Mouse (Mus musculus) neural tube, embryonic 13.5 days (tissue): ENCODE measurements at regions not wholly inside any gene's neighbourhood (a gene's known extent, or its start where the extent isn't known, plus 50 kb on each side); places are given as distances from the start of the nearest gene placed in this dataset.
A peak's percentile ranks its signal among the peaks of the same experiment; 100 is the strongest.
"Not testable (repeated sequence)": the region's sequence is repeated elsewhere in the genome, so short reads cannot be mapped to it uniquely, and the experiment has no call there.

Experiments
- ATAC-seq: fragments of 200-750 bp; cut with Nextera tagmentation; 2 replicates; pipeline ENCODE4 v1.8.0; 2017; ENCODE audit warnings: low read depth, mild to moderate bottlenecking, moderate TSS enrichment, moderate library complexity
- H3K27ac ChIP-seq: fragments of 300-500 bp; sonication (generic); replicated peaks from 2 replicates; pipeline ENCODE4 v1.5.1; 2015; ENCODE audit warnings: moderate library complexity, mild to moderate bottlenecking, inconsistent platforms
- H3K27me3 ChIP-seq: fragments of 300-500 bp; sonication (generic); 2 replicates; pipeline ENCODE4 v1.6.1; 2015; ENCODE audit warnings: mild to moderate bottlenecking, inconsistent platforms
- H3K36me3 ChIP-seq: fragments of 300-500 bp; sonication (generic); 2 replicates; pipeline ENCODE4 v1.6.1; 2015; ENCODE audit warnings: mild to moderate bottlenecking, inconsistent platforms
- H3K4me1 ChIP-seq: fragments of 300-500 bp; sonication (generic); replicated peaks from 2 replicates; pipeline ENCODE4 v1.6.1; 2015; ENCODE audit warnings: inconsistent platforms
- H3K4me2 ChIP-seq: fragments of 300-500 bp; sonication (generic); 2 replicates; pipeline ENCODE4 v1.6.1; 2015; ENCODE audit warnings: inconsistent platforms, mild to moderate bottlenecking, moderate library complexity
- H3K4me3 ChIP-seq: fragments of 300-500 bp; sonication (generic); 2 replicates; pipeline ENCODE4 v1.5.1; 2015; ENCODE audit warnings: mild to moderate bottlenecking, inconsistent platforms
- H3K9ac ChIP-seq: fragments of 300-500 bp; sonication (generic); 2 replicates; pipeline ENCODE4 v1.6.1; 2015; ENCODE audit warnings: moderate library complexity, mild to moderate bottlenecking, inconsistent platforms
- H3K9me3 ChIP-seq: fragments of 300-500 bp; sonication (generic); 2 replicates; pipeline ENCODE4 v1.6.1; 2016; ENCODE audit warnings: inconsistent platforms
- WGBS: fragments of 180-500 bp; shearing (Covaris S2); methylation state at CpG from one replicate; pipeline ENCODE4 v1.1.7; 2015; 5-methylcytosine and 5-hydroxymethylcytosine counted together

GRCm38 (mm10) chr1:137254634-137255033, 294.4 kb upstream of the Nr5a2 start:
- H3K4me1 ChIP-seq, result no peaks in the 10 kb centered on the region
- no peak overlapping the region for H3K4me2 ChIP-seq
- no peak overlapping the region for H3K4me3 ChIP-seq
- H3K9me3 ChIP-seq, result no peaks in the 10 kb centered on the region
- no peak for ATAC-seq
- no peaks in the 10 kb centered on the region for H3K27me3 ChIP-seq
- H3K27ac ChIP-seq, result no peak overlapping the region
- no peaks in the 10 kb centered on the region for H3K36me3 ChIP-seq
- no peak overlapping the region for H3K9ac ChIP-seq
- WGBS, result 80% methylated on average over 1 of the region's 1 CpGs

- WGBS, result 88% methylated on average over 4 of the region's 4 CpGs
Observed at GRCm38 (mm10) chr1:137227098-137227485, 266.8 kb upstream of the Nr5a2 start.

GRCm38 (mm10) chr1:137226479-137227097, 266.3 kb upstream of the Nr5a2 start:
- peaks cover 9% of the 10 kb centered on the region for H3K27me3 ChIP-seq
- H3K9ac ChIP-seq, result no peak overlapping the region
- no peak overlapping the region for H3K4me2 ChIP-seq
- no peak overlapping the region for H3K27ac ChIP-seq
- no peaks in the 10 kb centered on the region for H3K36me3 ChIP-seq
- H3K9me3 ChIP-seq, result no peaks in the 10 kb centered on the region
- H3K4me1 ChIP-seq, result peaks cover 4% of the 10 kb centered on the region
- 81% methylated on average over 6 of the region's 6 CpGs for WGBS
- H3K4me3 ChIP-seq, result no peak overlapping the region
- no peak for ATAC-seq

More at GRCm38 (mm10) chr1:137227098-137227485, 266.8 kb upstream of the Nr5a2 start:
- Histone ChIP-seq H3K9ac (no peak overlapping the region), H3K4me2 (no peak overlapping the region), H3K27me3 (peaks cover 9% of the 10 kb centered on the region), H3K4me1 (no peaks in the 10 kb centered on the region), H3K4me3 (no peak overlapping the region), H3K36me3 (no peaks in the 10 kb centered on the region), H3K9me3 (no peaks in the 10 kb centered on the region), H3K27ac (no peak overlapping the region)
- no peak for ATAC-seq

- Histone ChIP-seq H3K9me3 (no peaks in the 10 kb centered on the region), H3K9ac (no peak overlapping the region), H3K27me3 (peaks cover 9% of the 10 kb centered on the region), H3K4me3 (no peak overlapping the region), H3K4me2 (no peak overlapping the region), H3K4me1 (peaks cover 12% of the 10 kb centered on the region), H3K36me3 (no peaks in the 10 kb centered on the region), H3K27ac (no peak overlapping the region)
- WGBS, result 28% methylated on average over 3 of the region's 3 CpGs
- ATAC-seq, result peak; percentile 54
Observed at GRCm38 (mm10) chr1:137225418-137225817, 265.2 kb upstream of the Nr5a2 start.

GRCm38 (mm10) chr1:137223052-137223451, 262.8 kb upstream of the Nr5a2 start:
- peaks cover 9% of the 10 kb centered on the region for H3K27me3 ChIP-seq
- WGBS, result 58% methylated on average over 10 of the region's 10 CpGs
- no peaks in the 10 kb centered on the region for H3K9me3 ChIP-seq
- H3K4me2 ChIP-seq, result no peak overlapping the region
- H3K27ac ChIP-seq, result no peak overlapping the region
- peaks cover 12% of the 10 kb centered on the region for H3K4me1 ChIP-seq
- H3K36me3 ChIP-seq, result no peaks in the 10 kb centered on the region
- H3K4me3 ChIP-seq, result no peak overlapping the region
- ATAC-seq, result no peak
- H3K9ac ChIP-seq, result no peak overlapping the region

DNA sequence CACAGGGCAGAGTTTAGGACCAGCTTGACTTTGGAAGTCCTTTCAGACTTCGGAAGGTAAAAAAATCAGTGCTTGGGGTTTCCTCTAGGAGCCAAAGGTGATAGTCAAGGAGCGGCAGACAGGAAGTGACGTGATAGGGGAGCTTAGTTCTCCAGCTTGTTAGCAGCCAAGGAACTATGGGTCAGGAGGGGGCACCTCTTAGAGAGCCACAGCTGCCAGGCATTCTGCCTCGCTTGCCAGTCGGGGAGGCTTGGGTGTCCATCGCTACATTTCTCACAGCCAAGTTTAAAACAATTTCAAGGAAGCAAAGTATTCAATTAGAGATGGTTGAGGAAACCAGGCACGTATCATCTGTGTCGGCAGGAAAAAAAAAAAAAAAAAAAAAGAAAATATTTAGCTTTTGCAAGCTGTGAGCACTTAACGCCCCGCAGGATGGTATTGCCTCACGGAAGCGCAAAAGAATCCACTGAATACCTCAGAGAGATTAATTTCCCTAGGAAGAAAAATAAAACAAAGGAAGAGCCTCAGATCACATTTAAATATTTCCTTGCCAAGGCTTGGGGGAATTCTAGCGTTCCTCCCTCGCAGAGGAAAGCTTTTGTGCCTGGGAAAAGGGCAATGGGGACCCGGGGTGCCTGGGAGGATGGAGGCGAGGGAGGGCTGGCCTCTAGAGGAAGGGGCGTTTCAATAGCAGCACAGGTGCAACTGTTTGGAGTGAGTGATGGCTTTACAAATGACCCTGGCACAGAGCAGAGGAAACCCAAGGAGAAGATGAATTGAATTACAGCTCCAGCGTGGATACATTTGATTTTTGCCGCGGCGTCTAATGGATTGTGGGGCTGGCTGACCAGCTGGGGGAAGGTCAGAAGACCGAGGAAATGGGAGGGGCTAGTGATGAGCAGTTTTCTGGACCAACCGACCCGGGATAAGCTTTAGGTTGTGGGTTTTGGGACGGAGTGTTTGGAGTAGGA, 261.1 kb upstream of the Nr5a2 start:
- H3K27ac ChIP-seq, result no peak overlapping the region
- no peaks in the 10 kb centered on the region for H3K9me3 ChIP-seq
- ATAC-seq, result peak; percentile 70
- 9% methylated on average over 25 of the region's 25 CpGs for WGBS
- no peaks in the 10 kb centered on the region for H3K36me3 ChIP-seq
- H3K4me1 ChIP-seq, result peaks cover 12% of the 10 kb centered on the region
- peak overlapping the region; percentile 35 for H3K4me3 ChIP-seq
- H3K4me2 ChIP-seq, result peak overlapping the region; percentile 71
- H3K27me3 ChIP-seq, result peaks cover 9% of the 10 kb centered on the region
- H3K9ac ChIP-seq, result peak overlapping the region; percentile 66

- no peak overlapping the region for H3K4me3 ChIP-seq
- H3K27me3 ChIP-seq, result peaks cover 9% of the 10 kb centered on the region
- H3K4me1 ChIP-seq, result peaks cover 12% of the 10 kb centered on the region
- H3K9ac ChIP-seq, result no peak overlapping the region
- no peak overlapping the region for H3K27ac ChIP-seq
- no peak for ATAC-seq
- no peaks in the 10 kb centered on the region for H3K36me3 ChIP-seq
- WGBS, result 24% methylated on average over 6 of the region's 6 CpGs
- no peak overlapping the region for H3K4me2 ChIP-seq
- H3K9me3 ChIP-seq, result no peaks in the 10 kb centered on the region
Observed at GRCm38 (mm10) chr1:137220226-137220625, 260.0 kb upstream of the Nr5a2 start.

DNA sequence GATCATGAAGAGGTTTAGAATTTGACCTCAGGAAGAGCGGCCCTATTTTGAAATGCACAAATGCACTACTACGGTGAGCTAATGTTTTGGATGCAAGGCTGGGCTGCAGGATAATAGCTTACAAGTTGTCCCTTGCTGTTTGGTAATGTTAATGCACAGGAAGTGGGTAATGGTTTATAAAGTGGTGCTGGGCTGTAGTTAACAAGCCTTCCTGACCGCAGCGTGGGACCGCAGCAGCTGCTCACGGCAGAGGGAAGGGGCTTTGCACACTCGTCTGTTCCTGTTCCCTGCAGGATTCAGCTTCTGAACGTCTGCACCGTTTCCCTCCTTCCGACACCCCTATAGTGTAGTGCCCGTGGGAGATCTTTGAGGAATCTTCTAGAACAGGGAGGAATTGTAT, 258.4 kb upstream of the Nr5a2 start:
- Histone ChIP-seq H3K9ac (no peak overlapping the region), H3K4me3 (no peak overlapping the region), H3K4me1 (peaks cover 12% of the 10 kb centered on the region), H3K9me3 (no peaks in the 10 kb centered on the region), H3K36me3 (no peaks in the 10 kb centered on the region), H3K27ac (no peak overlapping the region), H3K4me2 (no peak overlapping the region), H3K27me3 (peaks cover 5% of the 10 kb centered on the region)
- no peak for ATAC-seq
- whole genome bisulfite sequencing, result 68% methylated on average over 11 of the region's 11 CpGs

- H3K27me3 ChIP-seq, result peaks cover 5% of the 10 kb centered on the region
- H3K4me1 ChIP-seq, result peaks cover 12% of the 10 kb centered on the region
- WGBS, result 64% methylated on average over 4 of the region's 4 CpGs
- H3K4me2 ChIP-seq, result no peak overlapping the region
- no peak overlapping the region for H3K27ac ChIP-seq
- no peaks in the 10 kb centered on the region for H3K36me3 ChIP-seq
- no peak overlapping the region for H3K9ac ChIP-seq
- H3K9me3 ChIP-seq, result no peaks in the 10 kb centered on the region
- H3K4me3 ChIP-seq, result no peak overlapping the region
- no peak for ATAC-seq
Observed at GRCm38 (mm10) chr1:137218096-137218495, 257.8 kb upstream of the Nr5a2 start.

DNA sequence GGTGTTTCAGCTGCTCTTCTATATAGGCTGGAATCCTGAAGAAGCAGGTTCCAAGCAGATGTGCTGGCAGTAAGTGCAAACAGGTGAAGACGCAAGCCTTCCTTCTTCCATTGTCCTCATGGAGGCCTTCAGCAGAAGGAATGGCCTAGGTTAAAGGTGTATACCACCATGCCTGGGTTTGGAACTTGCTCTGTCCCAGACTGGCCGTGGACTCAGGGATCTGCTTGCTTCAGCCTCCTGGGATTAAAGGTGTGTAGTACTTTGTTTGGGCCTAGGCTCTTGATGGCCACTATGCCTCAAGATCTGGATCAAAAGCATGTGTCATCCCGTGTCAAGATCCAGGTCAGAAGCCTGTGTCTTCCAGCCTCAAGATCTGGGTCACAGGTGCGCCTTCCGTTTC, 257.0 kb upstream of the Nr5a2 start:
- Histone ChIP-seq H3K27me3 (no peaks in the 10 kb centered on the region), H3K36me3 (no peaks in the 10 kb centered on the region), H3K4me2 (no peak overlapping the region), H3K27ac (no peak overlapping the region), H3K9me3 (no peaks in the 10 kb centered on the region), H3K4me1 (peaks cover 12% of the 10 kb centered on the region), H3K9ac (no peak overlapping the region), H3K4me3 (no peak overlapping the region)
- no peak for ATAC-seq
- 91% methylated on average over 5 of the region's 5 CpGs for WGBS

- H3K4me1 ChIP-seq, H3K27ac ChIP-seq, ATAC-seq, H3K4me3 ChIP-seq, H3K4me2 ChIP-seq, H3K36me3 ChIP-seq, H3K9ac ChIP-seq, H3K9me3 ChIP-seq, H3K27me3 ChIP-seq: not testable (repeated sequence)
- WGBS, result 73% methylated on average over 1 of the region's 1 CpGs
Observed at GRCm38 (mm10) chr1:137214328-137214727, 254.1 kb upstream of the Nr5a2 start.

- Histone ChIP-seq H3K36me3 (no peaks in the 10 kb centered on the region), H3K27ac (no peak overlapping the region), H3K9me3 (no peaks in the 10 kb centered on the region), H3K4me1 (no peaks in the 10 kb centered on the region), H3K9ac (no peak overlapping the region), H3K27me3 (no peaks in the 10 kb centered on the region), H3K4me2 (no peak overlapping the region), H3K4me3 (no peak overlapping the region)
- 78% methylated on average over 5 of the region's 5 CpGs for WGBS
- no peak for ATAC-seq
Observed at GRCm38 (mm10) chr1:137213717-137214116, 253.5 kb upstream of the Nr5a2 start.
